Mouse (Mus musculus): Measurements from ENCODE around the gene Crabp1. TPM values are rescaled to one million over a fixed set of nuclear protein-coding genes. Genes with fewer than 3 reads are reported as not detected.

Gene Crabp1
- 0.13 TPM for polyA plus RNA-seq (2012; fragmentation: generic; extraction: Trizol)

- peaks cover 75% of the 10 kb centered on the region for H3K27me3 ChIP-seq (ENCODE audit: control insufficient read depth, insufficient read depth, insufficient read length)
These were observed at the start of gene Crabp1 for GRCm38 (mm10) chr9:54764561-54765217. Gene Crabp1, plus strand, starts transcription at chr9:54764748.

GRCm38 (mm10) chr9:54715776-54716175, 48.8 kb upstream of the Crabp1 start:
- TF ChIP-seq E2F4 (IDR thresholded peaks at IDR 0.05; ENCODE audit: insufficient read depth) (no peak), MYOD1 (IDR thresholded peaks at IDR 0.05; ENCODE audit: control insufficient read depth in 1 of 3, insufficient read length in 2 of 3, low read depth in 2 of 3) (no peak), MYOG (IDR thresholded peaks at IDR 0.05; ENCODE audit: control insufficient read depth in 1 of 3, insufficient read depth in 1 of 3, insufficient read length in 2 of 3, low read depth in 2 of 3) (no peak), CEBPB (IDR thresholded peaks at IDR 0.05; ENCODE audit: insufficient read depth, poor library complexity, severe bottlenecking) (no peak), MAX (IDR thresholded peaks at IDR 0.05; ENCODE audit: low read depth) (no peak), USF1 (IDR thresholded peaks at IDR 0.05; ENCODE audit: low read depth) (no peak), SRF (IDR thresholded peaks at IDR 0.05; ENCODE audit: control insufficient read depth, insufficient read length, low read depth) (no peak)
- no peak overlapping the region for H3K4me2 ChIP-seq (ENCODE audit: low read depth)
- H3K27me3 ChIP-seq (ENCODE audit: control insufficient read depth, insufficient read depth, insufficient read length) = no peaks in the 10 kb centered on the region
- H3ac ChIP-seq (ENCODE audit: control insufficient read depth, insufficient read length) = no peak overlapping the region
- H3K79me2 ChIP-seq (ENCODE audit: control insufficient read depth, insufficient read depth) = no peaks in the 10 kb centered on the region
- H3K36me3 ChIP-seq (ENCODE audit: control insufficient read depth, insufficient read depth) = peaks cover 35% of the 10 kb centered on the region
- no peak overlapping the region for H3K4me3 ChIP-seq

More at GRCm38 (mm10) chr9:54764561-54765217, at the start of gene Crabp1:
- no peaks in the 10 kb centered on the region for H3K36me3 ChIP-seq (ENCODE audit: control insufficient read depth, insufficient read depth)
- no peak within 1 kb of the TSS for H3K4me3 ChIP-seq
- H3ac ChIP-seq (ENCODE audit: control insufficient read depth, insufficient read length) = no peak within 1 kb of the TSS
- H3K79me2 ChIP-seq (ENCODE audit: control insufficient read depth, insufficient read depth) = no peaks in the 10 kb centered on the region
- H3K4me2 ChIP-seq (ENCODE audit: low read depth) = no peak within 1 kb of the TSS
- no peak for TF ChIP-seq POLR2AphosphoS2 (IDR thresholded peaks at IDR 0.05; ENCODE audit: insufficient read length, low read depth)
- TF ChIP-seq MYOD1 (IDR thresholded peaks at IDR 0.05; ENCODE audit: control insufficient read depth in 1 of 3, insufficient read length in 2 of 3, low read depth in 2 of 3) = no peak
- no peak for TF ChIP-seq REST (IDR thresholded peaks at IDR 0.05; ENCODE audit: insufficient read depth, insufficient read length)

GRCm38 (mm10) chr9:54717527-54717926, 47.0 kb upstream of the Crabp1 start:
- no peaks in the 10 kb centered on the region for H3K27me3 ChIP-seq (ENCODE audit: control insufficient read depth, insufficient read depth, insufficient read length)
- TF ChIP-seq SRF (IDR thresholded peaks at IDR 0.05; ENCODE audit: control insufficient read depth, insufficient read length, low read depth) (no peak), MYOG (IDR thresholded peaks at IDR 0.05; ENCODE audit: control insufficient read depth in 1 of 3, insufficient read depth in 1 of 3, insufficient read length in 2 of 3, low read depth in 2 of 3) (no peak), MAX (IDR thresholded peaks at IDR 0.05; ENCODE audit: low read depth) (no peak), REST (IDR thresholded peaks at IDR 0.05; ENCODE audit: insufficient read depth, insufficient read length) (no peak)
- H3K79me2 ChIP-seq (ENCODE audit: control insufficient read depth, insufficient read depth) = no peaks in the 10 kb centered on the region
- peaks cover 40% of the 10 kb centered on the region for H3K36me3 ChIP-seq (ENCODE audit: control insufficient read depth, insufficient read depth)
- no peak overlapping the region for H3K4me2 ChIP-seq (ENCODE audit: low read depth)
- H3K4me3 ChIP-seq = no peak overlapping the region
- H3ac ChIP-seq (ENCODE audit: control insufficient read depth, insufficient read length) = no peak overlapping the region

- Histone ChIP-seq H3K79me2 (ENCODE audit: control insufficient read depth, insufficient read depth) (no peaks in the 10 kb centered on the region), H3ac (ENCODE audit: control insufficient read depth, insufficient read length) (no peak overlapping the region), H3K36me3 (ENCODE audit: control insufficient read depth, insufficient read depth) (peaks cover 37% of the 10 kb centered on the region), H3K27me3 (ENCODE audit: control insufficient read depth, insufficient read depth, insufficient read length) (no peaks in the 10 kb centered on the region), H3K4me3 (no peak overlapping the region), H3K4me2 (ENCODE audit: low read depth) (no peak overlapping the region)
- no peak for TF ChIP-seq TCF12 (IDR thresholded peaks at IDR 0.05; ENCODE audit: insufficient read depth, poor library complexity, severe bottlenecking)
- TF ChIP-seq MAX (IDR thresholded peaks at IDR 0.05; ENCODE audit: low read depth) = no peak
- no peak for TF ChIP-seq CEBPB (IDR thresholded peaks at IDR 0.05; ENCODE audit: insufficient read depth, poor library complexity, severe bottlenecking)
- TF ChIP-seq E2F4 (IDR thresholded peaks at IDR 0.05; ENCODE audit: insufficient read depth) = no peak
- TF ChIP-seq MYOG (IDR thresholded peaks at IDR 0.05; ENCODE audit: control insufficient read depth in 1 of 3, insufficient read depth in 1 of 3, insufficient read length in 2 of 3, low read depth in 2 of 3) = no peak
- TF ChIP-seq TCF3 (IDR thresholded peaks at IDR 0.05; ENCODE audit: insufficient read length, low read depth) = no peak
- no peak for TF ChIP-seq POLR2AphosphoS2 (IDR thresholded peaks at IDR 0.05; ENCODE audit: insufficient read length, low read depth)
- no peak for TF ChIP-seq USF1 (IDR thresholded peaks at IDR 0.05; ENCODE audit: low read depth)
- TF ChIP-seq POLR2A (IDR thresholded peaks at IDR 0.05; ENCODE audit: insufficient read length, low read depth) = no peak
- TF ChIP-seq REST (IDR thresholded peaks at IDR 0.05; ENCODE audit: insufficient read depth, insufficient read length) = no peak
- no peak for TF ChIP-seq MYOD1 (IDR thresholded peaks at IDR 0.05; ENCODE audit: control insufficient read depth in 1 of 3, insufficient read length in 2 of 3, low read depth in 2 of 3)
- TF ChIP-seq SRF (IDR thresholded peaks at IDR 0.05; ENCODE audit: control insufficient read depth, insufficient read length, low read depth) = no peak
These were observed 42.4 kb upstream of the Crabp1 start for GRCm38 (mm10) chr9:54722156-54722555.

GRCm38 (mm10) chr9:54722596-54722995, 42.0 kb upstream of the Crabp1 start:
- TF ChIP-seq MAX (IDR thresholded peaks at IDR 0.05; ENCODE audit: low read depth) (no peak), MYOD1 (IDR thresholded peaks at IDR 0.05; ENCODE audit: control insufficient read depth in 1 of 3, insufficient read length in 2 of 3, low read depth in 2 of 3) (no peak), CEBPB (IDR thresholded peaks at IDR 0.05; ENCODE audit: insufficient read depth, poor library complexity, severe bottlenecking) (no peak), MYOG (IDR thresholded peaks at IDR 0.05; ENCODE audit: control insufficient read depth in 1 of 3, insufficient read depth in 1 of 3, insufficient read length in 2 of 3, low read depth in 2 of 3) (no peak), TCF3 (IDR thresholded peaks at IDR 0.05; ENCODE audit: insufficient read length, low read depth) (no peak), POLR2AphosphoS2 (IDR thresholded peaks at IDR 0.05; ENCODE audit: insufficient read length, low read depth) (no peak), TCF12 (IDR thresholded peaks at IDR 0.05; ENCODE audit: insufficient read depth, poor library complexity, severe bottlenecking) (no peak), USF1 (IDR thresholded peaks at IDR 0.05; ENCODE audit: low read depth) (no peak), E2F4 (IDR thresholded peaks at IDR 0.05; ENCODE audit: insufficient read depth) (no peak), POLR2A (IDR thresholded peaks at IDR 0.05; ENCODE audit: insufficient read length, low read depth) (no peak), SRF (IDR thresholded peaks at IDR 0.05; ENCODE audit: control insufficient read depth, insufficient read length, low read depth) (no peak), REST (IDR thresholded peaks at IDR 0.05; ENCODE audit: insufficient read depth, insufficient read length) (no peak)
- peaks cover 39% of the 10 kb centered on the region for H3K36me3 ChIP-seq (ENCODE audit: control insufficient read depth, insufficient read depth)
- H3K79me2 ChIP-seq (ENCODE audit: control insufficient read depth, insufficient read depth) = no peaks in the 10 kb centered on the region
- H3K4me3 ChIP-seq = no peak overlapping the region
- H3K4me2 ChIP-seq (ENCODE audit: low read depth) = no peak overlapping the region
- no peak overlapping the region for H3ac ChIP-seq (ENCODE audit: control insufficient read depth, insufficient read length)
- H3K27me3 ChIP-seq (ENCODE audit: control insufficient read depth, insufficient read depth, insufficient read length) = no peaks in the 10 kb centered on the region
